Mouse (Mus musculus) brain, embryonic 14.5 days (tissue): Measurements from ENCODE around the gene Stx5a.

Source experiments
- CTCF ChIP-seq: fragments of 200-500 bp; IDR thresholded peaks from 2 replicates; pipeline ENCODE4 v1.5.1; 2012; ENCODE audit warnings: inconsistent platforms, mild to moderate bottlenecking, moderate library complexity, borderline replicate concordance; ENCODE audit not compliant: insufficient read depth, insufficient read length; ENCODE audit errors: extremely low read depth
- POLR2A ChIP-seq: fragments of 200-500 bp; IDR thresholded peaks from 2 replicates; pipeline ENCODE4 v1.6.1; 2012; ENCODE audit warnings: mild to moderate bottlenecking, inconsistent platforms, borderline replicate concordance; ENCODE audit not compliant: poor library complexity, insufficient read depth, insufficient read length, severe bottlenecking; ENCODE audit errors: extremely low read depth

GRCm38 (mm10) chr19:8788521-8788920, 47.3 kb downstream of the Stx5a start:
- TF ChIP-seq CTCF (no peak), POLR2A (no peak)
